Mouse (Mus musculus): ENCODE measurements around the gene Fbxl17. TPM values are rescaled to one million over a fixed set of nuclear protein-coding genes. Genes with fewer than 3 reads are reported as not detected.

The Fbxl17 gene
- total RNA-seq, 2 experiments from 2014 or later: 26.8 to 27.0 TPM

DNA sequence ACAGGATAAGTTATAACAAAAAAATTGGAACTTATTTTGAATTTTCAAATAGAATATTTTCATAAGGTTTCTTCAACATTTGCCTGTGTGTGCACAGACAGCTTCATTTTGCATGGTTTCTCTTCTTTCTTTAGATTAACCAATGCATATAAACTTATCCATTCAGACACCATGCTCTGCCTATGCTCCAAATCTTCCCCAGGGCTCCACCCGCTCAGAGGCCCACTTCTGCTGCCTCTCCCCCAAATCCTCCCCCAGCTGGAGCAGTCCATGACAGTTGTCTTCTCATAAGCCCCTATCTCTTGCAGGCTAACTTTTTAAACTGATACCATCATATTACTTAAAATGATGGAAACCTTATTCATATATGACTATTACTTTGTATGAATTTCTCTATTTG, 282.8 kb downstream of the Fbxl17 start:
- DNase-seq: no peak

DNA sequence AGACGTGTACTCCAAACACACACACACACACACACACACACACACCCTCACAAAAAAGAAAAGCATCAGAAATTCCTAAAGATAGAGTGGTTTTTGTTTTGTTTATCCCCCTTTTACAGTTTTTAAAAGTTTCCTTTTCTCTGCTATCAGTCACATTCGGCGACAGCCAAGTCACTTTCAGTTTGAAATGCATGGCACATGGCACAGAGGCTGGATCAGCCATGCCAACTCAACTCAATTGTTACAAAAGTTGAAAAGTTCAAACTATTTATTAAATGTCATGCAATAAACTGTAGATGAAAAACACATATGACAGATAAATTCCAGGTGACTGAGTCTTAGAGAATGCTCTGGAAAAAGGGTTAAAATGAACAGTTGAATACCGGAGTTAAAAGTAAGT, 287.8 kb downstream of the Fbxl17 start:
- no peak for DNase-seq

- no peak for DNase-seq
These were observed 290.7 kb downstream of the Fbxl17 start for GRCm38 (mm10) chr17:63209151-63209550.

DNA sequence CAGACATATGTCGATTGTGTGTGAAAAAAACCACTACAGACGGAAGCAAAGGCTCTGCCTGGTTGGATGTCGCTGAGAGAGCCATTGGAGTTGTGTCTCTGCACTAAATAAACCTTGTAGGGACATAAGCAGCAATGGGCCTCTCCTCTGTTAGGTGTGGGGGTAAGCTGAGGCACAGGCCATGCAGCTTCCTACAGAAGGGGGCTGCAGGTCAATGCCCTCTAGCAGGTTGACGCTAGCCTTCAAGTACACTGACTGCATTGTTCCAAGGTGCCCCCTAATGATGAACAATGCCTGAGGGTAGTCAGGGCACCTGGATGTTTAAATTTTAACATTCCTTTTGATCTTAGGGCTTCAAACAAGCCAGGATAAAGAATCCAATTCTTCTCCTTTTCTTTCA, 291.5 kb downstream of the Fbxl17 start:
- no peak for DNase-seq

GRCm38 (mm10) chr17:63207714-63208113, 292.1 kb downstream of the Fbxl17 start:
- no peak for DNase-seq

- no peak for DNase-seq
These were observed 294.5 kb downstream of the Fbxl17 start for GRCm38 (mm10) chr17:63205316-63205715.

DNA sequence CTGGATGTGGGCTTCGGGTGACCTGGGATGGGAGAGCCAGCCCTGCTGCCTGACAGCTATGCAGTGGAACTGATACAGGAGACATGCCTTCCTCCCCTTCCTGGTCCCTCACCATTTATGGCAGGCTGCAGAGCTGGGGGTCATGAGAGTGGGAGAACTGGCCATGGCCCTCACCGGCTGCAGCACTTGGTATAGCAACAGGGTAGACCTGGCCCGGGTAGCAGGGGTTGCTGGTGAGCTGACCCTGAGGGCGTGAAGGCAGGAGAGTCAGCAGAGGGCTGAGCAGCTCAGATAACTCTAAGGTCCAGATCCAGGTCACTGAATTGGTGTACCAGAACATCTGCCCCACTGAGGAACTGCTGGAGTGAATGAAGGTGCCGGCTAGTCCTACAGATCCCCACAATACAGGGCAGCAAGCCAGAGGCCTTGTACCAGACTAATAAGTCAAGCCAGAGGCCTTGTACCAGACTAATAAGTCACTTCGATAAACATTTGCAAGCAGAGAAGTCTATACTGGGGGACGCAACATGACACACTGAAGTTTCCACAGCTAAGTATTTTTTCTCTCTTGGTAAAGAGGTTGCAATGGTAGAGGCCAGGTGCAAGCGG, 296.1 kb downstream of the Fbxl17 start:
- DNase-seq: no peak

DNA sequence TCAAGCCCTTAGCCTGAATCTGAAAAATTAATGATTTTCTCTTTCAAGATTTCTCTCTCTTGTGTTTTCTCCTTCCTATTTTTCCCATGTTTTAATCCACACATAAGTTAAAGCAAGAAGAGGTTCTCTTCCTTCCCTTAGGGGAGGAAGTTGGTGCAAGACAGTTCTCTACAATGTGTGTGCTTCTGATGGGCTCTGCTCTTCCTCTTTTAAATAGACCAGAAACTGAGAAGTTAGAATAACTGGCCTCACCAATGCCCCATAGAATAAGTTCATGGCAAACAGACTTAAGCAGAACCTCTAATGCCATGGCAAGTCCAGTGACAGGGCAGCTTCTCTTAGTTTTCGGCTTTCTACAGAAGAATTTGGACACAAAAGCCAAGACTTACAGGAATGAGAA, 301.1 kb downstream of the Fbxl17 start:
- DNase-seq: no peak

GRCm38 (mm10) chr17:63195496-63195895, 304.3 kb downstream of the Fbxl17 start:
- DNase-seq: no peak

DNA sequence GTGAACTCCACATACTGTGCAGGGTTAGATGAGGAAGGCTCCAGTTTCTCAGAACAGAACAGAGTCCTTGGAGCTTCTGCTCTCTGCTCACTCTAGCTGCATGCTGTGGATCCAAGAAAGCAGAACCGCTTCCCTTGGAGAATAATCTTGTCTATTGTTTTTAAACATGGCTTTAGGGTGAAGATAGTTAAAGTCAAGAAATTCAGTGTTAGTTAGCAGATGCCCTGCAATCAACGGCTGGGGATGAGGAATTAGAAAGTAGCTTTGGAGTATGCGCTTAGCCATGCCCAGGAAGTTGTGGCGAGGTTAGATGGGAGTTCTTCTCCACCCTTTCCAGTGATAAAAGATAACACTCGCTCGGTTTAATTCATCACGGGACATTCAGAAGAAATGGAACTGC, 306.6 kb downstream of the Fbxl17 start:
- DNase-seq: no peak

- no peak for DNase-seq
These were observed 308.5 kb downstream of the Fbxl17 start for GRCm38 (mm10) chr17:63191345-63191744.

DNA sequence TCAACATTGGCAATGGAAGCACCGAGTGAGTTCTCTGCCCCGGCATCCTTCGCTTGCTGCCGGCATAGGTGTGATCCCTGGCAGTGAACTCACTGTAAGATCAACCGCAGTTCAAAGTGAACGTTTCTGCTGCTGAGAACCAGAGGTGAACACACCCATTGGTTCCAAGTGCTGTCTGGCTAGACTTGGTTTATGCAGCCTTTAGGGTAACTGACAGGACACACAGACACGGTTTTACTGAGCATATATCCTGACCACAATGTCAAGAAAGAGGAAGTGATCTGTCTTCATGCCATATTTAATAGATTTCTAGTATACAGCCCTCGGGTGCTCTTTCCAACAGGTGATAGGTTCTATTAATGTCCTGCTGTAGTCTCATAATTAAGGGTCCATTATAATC, 310.5 kb downstream of the Fbxl17 start:
- no peak for DNase-seq

DNA sequence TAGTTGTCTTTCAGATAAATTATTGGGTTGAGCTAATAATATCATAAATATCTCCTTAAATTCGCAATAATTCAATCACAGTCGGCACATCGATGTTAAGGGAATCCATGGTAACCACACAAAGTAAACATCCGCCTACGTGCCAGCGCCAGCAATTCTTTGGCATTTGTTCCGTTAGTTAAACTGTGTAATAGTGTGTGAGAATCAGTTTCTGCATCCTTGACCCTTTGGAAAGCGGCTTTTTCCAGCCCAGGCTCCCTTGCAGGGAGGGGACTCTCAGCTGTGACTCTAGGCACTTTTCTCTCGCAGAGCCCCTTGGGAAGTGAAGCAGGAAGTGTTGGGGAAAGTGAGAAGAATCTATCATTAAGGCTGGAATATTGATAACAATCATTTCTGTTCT, 314.3 kb downstream of the Fbxl17 start:
- DNase-seq: peak; percentile 25 to 42

DNA sequence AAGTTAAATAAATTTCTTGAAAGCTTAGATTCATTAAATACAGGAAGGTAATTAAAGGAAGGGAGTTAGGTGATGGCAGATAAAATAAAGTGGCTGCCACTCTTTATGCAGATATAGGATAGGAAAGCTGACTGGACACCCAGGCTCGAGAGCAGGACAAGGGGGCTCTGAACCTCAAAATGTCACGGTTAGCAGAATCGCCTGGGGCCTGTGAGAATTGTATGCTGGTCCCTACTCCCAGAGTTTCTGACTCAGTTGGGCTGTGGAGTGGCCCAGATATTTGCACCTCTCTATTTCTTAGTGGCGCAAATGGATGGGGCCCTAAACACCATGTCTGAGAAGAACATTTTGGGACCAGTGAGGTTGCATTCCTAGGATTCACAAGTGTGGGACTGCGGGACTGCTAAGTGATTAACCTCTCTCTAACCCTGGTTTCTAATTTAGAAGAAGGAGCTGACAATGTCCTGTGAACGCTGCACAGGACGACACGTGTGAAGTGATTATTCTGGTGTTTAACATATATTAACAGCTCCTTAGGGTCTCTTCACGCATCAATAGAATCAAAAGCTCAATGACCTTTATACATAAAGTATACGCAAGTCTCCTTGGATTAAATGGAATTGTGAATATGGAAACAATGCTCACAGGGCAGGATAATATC, 314.8 kb downstream of the Fbxl17 start:
- no peak for DNase-seq

DNA sequence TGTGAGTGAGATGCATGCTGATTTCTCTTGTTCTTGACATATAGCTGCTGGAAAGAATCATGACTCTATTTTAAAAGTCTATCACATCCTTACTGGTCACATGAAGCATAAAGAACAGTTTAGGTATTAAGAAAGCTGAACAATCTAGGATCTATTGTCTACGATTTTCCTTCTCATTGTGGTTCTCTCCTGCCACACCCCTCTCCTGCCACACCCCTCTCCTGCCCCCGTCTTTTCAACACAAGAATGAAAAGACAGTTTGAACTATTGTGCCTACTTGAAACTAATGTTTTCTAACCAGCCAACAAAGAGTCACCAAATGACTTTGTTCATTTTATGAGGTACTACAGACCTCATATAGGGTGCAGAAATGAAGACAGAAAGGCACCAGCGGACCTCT, 316.4 kb downstream of the Fbxl17 start:
- no peak for DNase-seq

DNA sequence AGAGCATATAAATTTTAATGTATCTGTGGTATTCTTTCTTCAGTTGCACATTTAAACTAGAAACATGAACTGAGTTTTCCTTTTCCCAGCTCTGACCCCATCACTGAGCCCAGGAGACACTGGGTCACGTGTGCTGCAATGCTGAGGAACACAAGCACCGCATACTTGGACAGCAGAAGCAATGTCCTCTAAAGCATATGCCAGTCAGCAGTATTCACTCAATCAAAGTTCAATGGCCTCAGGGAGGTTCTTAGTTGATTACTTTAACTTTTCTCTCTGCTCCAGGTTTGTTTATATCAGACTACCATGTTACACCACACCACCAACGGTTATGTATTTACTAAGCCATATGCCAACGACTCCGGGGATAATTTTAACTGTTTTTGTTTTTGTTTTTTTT, 318.2 kb downstream of the Fbxl17 start:
- no peak for DNase-seq

GRCm38 (mm10) chr17:63180042-63180441, 319.8 kb downstream of the Fbxl17 start:
- DNase-seq: no peak

GRCm38 (mm10) chr17:63178331-63178730, 321.5 kb downstream of the Fbxl17 start:
- no peak for DNase-seq

- no peak for DNase-seq
These were observed 323.4 kb downstream of the Fbxl17 start for GRCm38 (mm10) chr17:63176411-63176810.

DNA sequence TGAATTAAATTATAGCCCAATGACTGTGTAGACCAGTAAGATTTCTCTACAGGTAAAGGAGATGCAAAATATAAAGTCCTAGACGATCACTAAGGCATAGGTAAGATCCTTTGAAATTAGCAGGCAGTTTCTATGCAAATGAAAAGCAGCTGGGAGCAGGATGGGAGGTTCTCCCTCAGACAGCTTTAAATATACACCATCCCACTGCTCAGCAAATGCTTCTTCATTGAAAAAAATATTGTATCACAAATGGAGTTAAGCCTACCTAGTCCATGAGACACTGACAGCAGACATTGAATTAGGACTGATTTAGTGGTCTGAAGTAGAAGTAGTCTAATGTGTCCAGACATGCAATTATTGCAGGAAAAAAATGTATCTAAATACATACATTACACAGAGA, 327.1 kb downstream of the Fbxl17 start:
- DNase-seq: no peak

DNA sequence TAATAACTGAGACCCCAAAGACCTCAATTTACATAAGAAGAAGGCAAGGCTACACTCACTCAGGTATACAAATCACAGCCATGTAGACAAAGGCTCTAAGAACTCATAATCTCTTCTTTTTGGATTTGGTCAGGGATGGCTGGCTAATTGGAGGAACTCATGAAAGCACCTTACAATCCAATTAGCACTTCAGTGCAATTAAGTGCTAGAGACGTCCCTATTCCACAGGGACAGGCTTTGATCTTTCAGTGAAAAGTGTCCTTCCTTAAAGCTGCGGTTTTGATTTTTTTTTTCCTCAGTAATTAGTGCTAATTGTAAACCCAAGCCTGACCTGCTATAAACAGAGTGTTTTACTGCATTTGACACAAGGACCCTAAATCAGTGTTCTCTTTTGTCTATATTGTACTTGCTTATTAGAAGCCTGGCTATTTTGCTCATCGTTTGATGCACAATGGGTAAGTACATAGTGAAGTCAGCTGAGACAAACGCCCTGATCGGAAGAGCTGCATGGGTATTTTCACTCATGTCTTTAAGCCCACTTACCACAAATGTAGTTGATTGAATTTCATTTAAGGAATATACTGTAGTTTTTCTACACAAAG, 327.8 kb downstream of the Fbxl17 start:
- DNase-seq: no peak

DNA sequence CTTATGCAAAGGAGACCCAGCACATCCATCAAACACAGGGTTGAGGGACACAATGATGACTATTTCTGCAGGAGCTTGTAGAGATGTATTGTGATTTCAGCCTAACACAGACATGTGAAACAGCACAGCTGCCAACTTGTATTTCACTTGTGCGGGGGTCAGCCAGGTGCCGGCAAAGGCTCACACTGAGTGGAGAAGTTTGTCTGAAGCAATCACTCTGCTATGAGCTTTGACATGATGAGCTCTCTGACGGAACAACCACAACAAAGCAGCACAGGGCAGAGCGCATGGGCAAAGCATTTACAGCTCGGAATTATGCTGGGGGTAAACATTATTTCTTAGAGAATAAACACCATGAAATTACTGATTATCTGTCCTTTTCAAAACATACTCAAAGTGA, 328.6 kb downstream of the Fbxl17 start:
- no peak for DNase-seq

GRCm38 (mm10) chr17:63168019-63168788, 331.6 kb downstream of the Fbxl17 start:
- no peak for DNase-seq
